10 mouse cellular contexts compared by ENCODE assay signal in genomic region chr19:3709013-3709787, GRCm38 (mm10). TPM values are rescaled to one million over a fixed set of nuclear protein-coding genes. Genes with fewer than 3 reads are reported as not detected.
DNase-seq lines count a peak whose midpoint lies in the region; ATAC-seq and TF ChIP-seq lines count a peak whose summit lies in the region.
"Had no signal": no experiment of that assay in that cellular context is flagged by ENCODE, and none has a peak within 500 bp of the region (broad histone marks: within the 10 kb centered on the region; RNA-seq: fewer than 3 reads in every experiment).

No protein-coding gene starts in this region.

- H3K4me1 ChIP-seq in heart, adult 2 months (ENCODE audit: control insufficient read depth, insufficient read depth, low read length) = peaks cover 2% of the 10 kb centered on the region
- peaks cover 59% of the 10 kb centered on the region for H3K4me1 ChIP-seq in E14TG2a.4 (replicated peaks; ENCODE audit: low read depth, low read length)
- H3K4me1 ChIP-seq in hindbrain, embryonic 11.5 days (replicated peaks; ENCODE audit: control insufficient read depth, insufficient read depth, low read length) = peaks cover 2% of the 10 kb centered on the region; the same call in 1 of the 2 replicates

- H3K4me3 ChIP-seq in heart, adult 2 months = peak overlapping the region; percentile 92
- peak overlapping the region; percentile 98 for H3K4me3 ChIP-seq in E14TG2a.4 (replicated peaks; ENCODE audit: low read length)
- H3K4me3 ChIP-seq in hindbrain, embryonic 11.5 days (ENCODE audit: low read depth, low read length) = peak overlapping the region; percentile 82

- no peaks in the 10 kb centered on the region for H3K79me2 ChIP-seq in heart, adult 2 months (replicated peaks; ENCODE audit: control insufficient read depth, insufficient read depth, low read length)

- no peaks in the 10 kb centered on the region for H3K27me3 ChIP-seq in heart, adult 2 months (ENCODE audit: control insufficient read depth, insufficient read depth, low read length)
- H3K27me3 ChIP-seq in E14TG2a.4 (ENCODE audit: insufficient read depth, low read length) = no peaks in the 10 kb centered on the region
- H3K27me3 ChIP-seq in hindbrain, embryonic 11.5 days (ENCODE audit: control insufficient read depth, insufficient read depth, low read length) = no peaks in the 10 kb centered on the region

- H3K9ac ChIP-seq in heart, adult 2 months (ENCODE audit: low read depth, low read length) = no peak overlapping the region
- peak overlapping the region; percentile 78; the same call in 1 of the 2 replicates for H3K9ac ChIP-seq in hindbrain, embryonic 11.5 days (ENCODE audit: low read depth, low read length)

- TF ChIP-seq POLR2A in heart, adult 2 months (IDR thresholded peaks at IDR 0.05; ENCODE audit: insufficient read depth, low read depth, low read length) = no peak

- intact Hi-C loops in heart, adult 2 months (cut with DNase I) = no loop called here
- intact Hi-C loops in gastrocnemius, postnatal 14 days (cut with DNase I; ENCODE audit: low total_unique reads) = no loop called here

- H3K4me2 ChIP-seq in hindbrain, embryonic 11.5 days (replicated peaks; ENCODE audit: low read depth, low read length) = peak overlapping the region; percentile 43

- TF ChIP-seq CTCF in heart, adult 2 months (IDR thresholded peaks at IDR 0.05) = no peak
- no peak for TF ChIP-seq CTCF in E14TG2a.4 (conservative IDR thresholded peaks at IDR 0.05; ENCODE audit: low read length)

- no peak for ATAC-seq in hindbrain, embryonic 11.5 days (ENCODE audit: low FRiP score)
- ATAC-seq in megakaryocyte, adult 5-6 weeks (ENCODE audit: poor library complexity, severe bottlenecking) = peak; percentile 27; the same call in 1 of the 2 replicates

- TF ChIP-seq EP300 in heart, adult 2 months (IDR thresholded peaks at IDR 0.05; ENCODE audit: insufficient read depth, low read depth, low read length) = no peak

- no peak for DNase-seq in heart, adult 2 months
- DNase-seq in heart, postnatal 4 days = no peak
- DNase-seq in hindbrain, embryonic 11.5 days (ENCODE audit: low spot score) = no peak
- DNase-seq in T-cell, adult 2 months (ENCODE audit: low spot score) = no peak
- DNase-seq in gastrocnemius, postnatal 14 days = no peak
- DNase-seq in layer of hippocampus, postnatal 10 days (ENCODE audit: low spot score in 2 of 2) = no peak
- DNase-seq: B cell, adult 2 months; kidney, postnatal 4 days had no signal

- 42% methylated on average over 10 of the region's 10 CpGs for WGBS in heart, adult 2 months
- 49% methylated on average over 10 of the region's 10 CpGs for WGBS in hindbrain, embryonic 11.5 days

- H3K36me3 ChIP-seq in heart, adult 2 months (ENCODE audit: control insufficient read depth, insufficient read depth, low read length) = no peaks in the 10 kb centered on the region
- H3K36me3 ChIP-seq in E14TG2a.4 (ENCODE audit: insufficient read depth, low read length) = peaks cover 36% of the 10 kb centered on the region
- no peaks in the 10 kb centered on the region for H3K36me3 ChIP-seq in hindbrain, embryonic 11.5 days (ENCODE audit: control insufficient read depth, insufficient read depth, low read length)

- no peaks in the 10 kb centered on the region for H3K9me3 ChIP-seq in E14TG2a.4 (ENCODE audit: low read length)
- H3K9me3 ChIP-seq in hindbrain, embryonic 11.5 days (ENCODE audit: control insufficient read depth, low read length) = no peaks in the 10 kb centered on the region

- no peak overlapping the region; the same call in 1 of the 2 replicates for H3K27ac ChIP-seq in heart, adult 2 months
- H3K27ac ChIP-seq in hindbrain, embryonic 11.5 days (ENCODE audit: low read depth, low read length) = no peak overlapping the region

RNA-seq across cellular contexts. Expression of gene 1810055G02Rik, which starts 1.1 kb away (rescaled TPM):
- total RNA-seq in heart, adult 2 months (2021) = 1 to 10 TPM; 8.1 to 8.3 TPM
- polyA plus RNA-seq in heart, adult 2 months (2012; rRNA removed) = 17.9 and 23.3 TPM in 2 replicates
- 10 to 100 TPM; 17.5 to 18.3 TPM for total RNA-seq in heart, postnatal 4 days (2021)
- polyA plus RNA-seq in hindbrain, embryonic 11.5 days (2014; fragmentation: Nextera tagmentation; extraction: Ambion mirVana) = 39.4 and 41.8 TPM in 2 replicates
- 8.0 and 10.6 TPM in 2 replicates for total RNA-seq in megakaryocyte, adult 5-6 weeks (2015)
- 4.5 and 6.2 TPM in 2 replicates for total RNA-seq in megakaryocyte, adult 5-6 weeks (2017)
- 10 to 100 TPM in 1 of 2 experiments, 1 to 10 TPM in 1; 9.7 to 15.9 TPM for total RNA-seq in gastrocnemius, postnatal 14 days (2021)
- total RNA-seq in layer of hippocampus, postnatal 10 days (2021) = 10 to 100 TPM; 25.4 to 39.3 TPM

RNA-seq across cellular contexts. Expression of gene Lrp5, which starts 22.8 kb away (rescaled TPM):
- total RNA-seq in heart, adult 2 months (2021) = 10 to 100 TPM; 52.2 to 56.5 TPM
- polyA plus RNA-seq in heart, adult 2 months (2012; rRNA removed) = 35.0 and 36.3 TPM in 2 replicates
- total RNA-seq in heart, postnatal 4 days (2021) = 10 to 100 TPM; 43.1 to 46.0 TPM
- 3.0 and 5.1 TPM in 2 replicates for polyA plus RNA-seq in hindbrain, embryonic 11.5 days (2014; fragmentation: Nextera tagmentation; extraction: Ambion mirVana)
- total RNA-seq in megakaryocyte, adult 5-6 weeks (2015) = 15.2 and 17.9 TPM in 2 replicates
- 12.5 and 13.6 TPM in 2 replicates for total RNA-seq in megakaryocyte, adult 5-6 weeks (2017)
- 10 to 100 TPM; 33.0 to 39.3 TPM for total RNA-seq in gastrocnemius, postnatal 14 days (2021)
- total RNA-seq in layer of hippocampus, postnatal 10 days (2021) = 10 to 100 TPM; 13.3 to 14.3 TPM

RNA-seq across cellular contexts. Expression of gene Kmt5b, which starts 58.0 kb away (rescaled TPM):
- total RNA-seq in heart, adult 2 months (2021) = 10 to 100 TPM; 27.9 to 30.6 TPM
- polyA plus RNA-seq in heart, adult 2 months (2012; rRNA removed) = 9.3 and 13.7 TPM in 2 replicates
- total RNA-seq in heart, postnatal 4 days (2021) = 10 to 100 TPM; 36.7 to 37.7 TPM
- 43.9 and 52.7 TPM in 2 replicates for polyA plus RNA-seq in hindbrain, embryonic 11.5 days (2014; fragmentation: Nextera tagmentation; extraction: Ambion mirVana)
- 25.8 and 28.5 TPM in 2 replicates for total RNA-seq in megakaryocyte, adult 5-6 weeks (2015)
- total RNA-seq in megakaryocyte, adult 5-6 weeks (2017) = 44.7 and 54.8 TPM in 2 replicates
- 10 to 100 TPM; 20.1 to 20.2 TPM for total RNA-seq in gastrocnemius, postnatal 14 days (2021)
- 10 to 100 TPM; 72.9 to 76.9 TPM for total RNA-seq in layer of hippocampus, postnatal 10 days (2021)
